Mouse (Mus musculus) limb, embryonic 14.5 days (tissue): ENCODE data around the gene Ugt1a2. TPM values are rescaled to one million over a fixed set of nuclear protein-coding genes. Genes with fewer than 3 reads are reported as not detected.

ENCODE experiments used
- ATAC-seq: fragments of 200-750 bp; cut with Nextera tagmentation; 2 replicates; pipeline ENCODE4 v1.8.0; 2017; ENCODE audit warnings: low read depth, moderate number of reproducible peaks, moderate TSS enrichment; ENCODE audit not compliant: low FRiP score
- DNase-seq: peaks from one replicate; pipeline ENCODE4 v3.0.0-alpha.2; 2015; ENCODE audit warnings: low spot score
- H3K27ac ChIP-seq: fragments of 300-500 bp; sonication (generic); replicated peaks from 2 replicates; pipeline ENCODE4 v1.5.1; 2014; ENCODE audit warnings: low read depth, mild to moderate bottlenecking, low read length, moderate library complexity, mixed read lengths
- H3K27me3 ChIP-seq: fragments of 300-500 bp; sonication (generic); 2 replicates; pipeline ENCODE4 v1.6.1; 2014; ENCODE audit warnings: low read length, mixed read lengths; ENCODE audit not compliant: control insufficient read depth, insufficient read depth
- H3K36me3 ChIP-seq: fragments of 300-500 bp; sonication (generic); 2 replicates; pipeline ENCODE4 v1.6.1; 2014; ENCODE audit warnings: mild to moderate bottlenecking, low read length, moderate library complexity, mixed read lengths; ENCODE audit not compliant: control insufficient read depth, insufficient read depth
- H3K4me1 ChIP-seq: fragments of 300-500 bp; sonication (generic); 2 replicates; pipeline ENCODE4 v1.6.1; 2014; ENCODE audit warnings: antibody characterized with exemption, low read length, mixed read lengths; ENCODE audit not compliant: control insufficient read depth, insufficient read depth
- H3K4me2 ChIP-seq: fragments of 300-500 bp; sonication (generic); replicated peaks from 2 replicates; pipeline ENCODE4 v1.6.1; 2014; ENCODE audit warnings: low read depth, mild to moderate bottlenecking, low read length, moderate library complexity; ENCODE audit not compliant: severe bottlenecking
- H3K4me3 ChIP-seq: fragments of 300-500 bp; sonication (generic); replicated peaks from 2 replicates; pipeline ENCODE4 v1.5.1; 2014; ENCODE audit warnings: low read length
- H3K9ac ChIP-seq: fragments of 300-500 bp; sonication (generic); 2 replicates; pipeline ENCODE4 v1.6.1; 2014; ENCODE audit warnings: mild to moderate bottlenecking, low read depth, low read length, moderate library complexity; ENCODE audit not compliant: severe bottlenecking
- H3K9me3 ChIP-seq: fragments of 300-500 bp; sonication (generic); 2 replicates; pipeline ENCODE4 v1.6.1; 2016; ENCODE audit warnings: low read length; ENCODE audit not compliant: control insufficient read depth
- POLR2A ChIP-seq: fragments of 200-500 bp; IDR thresholded peaks from 2 replicates; pipeline ENCODE4 v1.8.0; 2012; ENCODE audit warnings: inconsistent platforms, mild to moderate bottlenecking, moderate library complexity, borderline replicate concordance; ENCODE audit not compliant: insufficient read depth, insufficient read length; ENCODE audit errors: extremely low read depth
- WGBS: fragments of 180-500 bp; shearing (Covaris S2); extraction: QIAGEN DNeasy Blood & Tissue Kit; methylation state at CpG from one replicate; pipeline ENCODE4 v1.1.7; 2014; 5-methylcytosine and 5-hydroxymethylcytosine counted together
- polyA plus RNA-seq, 2 experiments: library from polyadenylated mRNA; depleted of rRNA in 1 of 2; stranded (reverse) in 1 of 2; unstranded in 1 of 2; fragments of >200 nt; fragmentation: Nextera tagmentation in 1 of 2; extraction: Ambion mirVana in 1 of 2; gene quantifications; 2 replicates each; pipeline versions ENCODE4 v1.2.1 to v1.2.3; 2012 to 2014

Ugt1a2 gene
- polyA plus RNA-seq, 2 experiments: 0.04 TPM; not detected in 1

DNA sequence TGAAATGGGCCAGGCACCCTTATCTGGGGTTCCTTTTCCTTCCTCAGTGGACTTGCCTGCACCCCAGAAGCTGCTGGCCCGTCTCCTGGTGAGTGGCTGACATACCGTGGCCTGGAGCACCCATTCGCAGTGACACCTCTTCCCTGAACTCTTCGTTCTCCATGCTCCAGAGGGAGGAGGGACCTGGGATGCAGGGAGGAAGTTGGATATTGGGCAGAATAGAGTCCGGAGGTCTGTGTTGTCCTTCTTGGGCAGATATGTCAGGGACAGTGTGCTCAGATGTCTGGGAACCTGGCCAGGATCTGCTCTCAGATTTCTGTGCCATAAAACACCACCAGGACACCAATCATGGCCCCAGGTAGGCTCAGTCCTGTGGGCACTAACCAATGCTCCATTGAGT lies 39.7 kb downstream of the Ugt1a2 start:
- Histone ChIP-seq H3K9me3 (peaks cover 93% of the 10 kb centered on the region), H3K36me3 (no peaks in the 10 kb centered on the region), H3K4me2 (no peak overlapping the region), H3K27ac (no peak overlapping the region), H3K9ac (no peak overlapping the region), H3K4me1 (no peaks in the 10 kb centered on the region), H3K4me3 (no peak overlapping the region), H3K27me3 (no peaks in the 10 kb centered on the region)
- 70% methylated on average over 5 of the region's 5 CpGs for WGBS
- DNase-seq (no peak), ATAC-seq (no peak)
- no peak for TF ChIP-seq POLR2A

DNA sequence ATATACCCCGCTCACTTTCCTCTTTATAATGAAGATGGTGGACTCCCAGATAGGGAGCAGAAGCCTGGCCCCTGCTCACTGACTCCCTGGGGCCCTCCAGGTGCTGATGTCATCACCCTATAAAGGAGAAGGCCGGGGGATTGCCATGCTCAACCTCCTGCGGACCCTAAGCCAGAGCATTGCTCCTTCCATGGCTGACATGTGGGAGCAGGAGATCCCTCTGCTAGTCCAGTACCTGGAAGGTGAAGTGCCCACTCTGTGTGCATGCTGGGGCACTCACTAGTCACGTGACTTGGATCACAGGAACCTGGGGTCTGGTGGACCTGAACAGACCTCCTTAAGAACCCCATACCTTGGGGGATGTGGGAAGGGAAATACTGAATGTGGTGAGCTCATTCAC lies 40.2 kb downstream of the Ugt1a2 start:
- H3K4me1 ChIP-seq: no peaks in the 10 kb centered on the region
- no peak overlapping the region for H3K27ac ChIP-seq
- ATAC-seq (no peak), DNase-seq (no peak)
- 75% methylated on average over 4 of the region's 4 CpGs for WGBS
- no peak overlapping the region for H3K9ac ChIP-seq
- H3K4me2 ChIP-seq: no peak overlapping the region
- H3K4me3 ChIP-seq: no peak overlapping the region
- H3K9me3 ChIP-seq: peaks cover 93% of the 10 kb centered on the region
- TF ChIP-seq POLR2A: no peak
- no peaks in the 10 kb centered on the region for H3K36me3 ChIP-seq
- H3K27me3 ChIP-seq: no peaks in the 10 kb centered on the region

DNA sequence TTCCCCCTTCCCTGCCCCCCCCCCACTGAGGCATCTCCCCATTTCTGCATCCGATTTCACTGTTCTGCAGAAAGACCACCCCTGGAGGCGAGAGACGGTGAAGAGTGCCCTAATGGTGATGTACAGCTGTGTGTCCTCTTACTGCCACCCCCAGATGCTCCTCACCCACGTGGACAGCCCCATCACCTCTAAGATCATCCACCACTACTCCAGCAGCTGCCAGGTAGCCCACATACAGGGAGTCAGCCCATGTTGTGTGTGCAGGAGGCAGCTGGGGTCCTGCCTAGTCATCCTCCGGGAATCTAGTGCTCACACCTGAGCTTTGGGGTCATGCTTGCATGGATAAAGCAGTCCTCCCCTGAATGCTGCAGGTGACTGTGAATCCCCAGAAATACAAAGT lies 43.5 kb downstream of the Ugt1a2 start:
- no peak overlapping the region for H3K27ac ChIP-seq
- no peaks in the 10 kb centered on the region for H3K4me1 ChIP-seq
- DNase-seq: no peak
- no peaks in the 10 kb centered on the region for H3K27me3 ChIP-seq
- H3K36me3 ChIP-seq: no peaks in the 10 kb centered on the region
- no peak overlapping the region for H3K9ac ChIP-seq
- WGBS: 60% methylated on average over 5 of the region's 5 CpGs
- H3K4me3 ChIP-seq: no peak overlapping the region
- H3K9me3 ChIP-seq: peaks cover 94% of the 10 kb centered on the region
- no peak overlapping the region for H3K4me2 ChIP-seq
- no peak for TF ChIP-seq POLR2A
- ATAC-seq: no peak

DNA sequence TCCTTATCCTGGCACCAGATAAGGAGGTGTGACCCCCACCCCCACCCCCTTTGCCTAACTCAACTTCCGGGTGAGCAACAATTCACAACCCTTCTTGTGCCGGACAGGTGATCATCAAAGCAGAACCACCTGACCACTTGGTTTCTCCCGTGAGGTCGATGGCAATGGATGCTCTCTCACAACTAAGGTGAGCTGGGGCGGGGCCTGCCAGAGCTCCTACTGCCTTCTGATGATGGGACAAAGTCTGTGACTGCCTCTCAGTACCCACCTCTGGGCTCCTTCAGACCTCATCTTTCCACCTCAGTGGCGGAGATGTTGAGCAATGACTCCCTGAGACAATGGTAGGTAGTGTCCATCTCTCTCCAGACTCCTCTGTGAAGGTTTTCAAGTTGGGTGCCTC lies 45.5 kb downstream of the Ugt1a2 start:
- peaks cover 94% of the 10 kb centered on the region for H3K9me3 ChIP-seq
- no peaks in the 10 kb centered on the region for H3K27me3 ChIP-seq
- H3K4me3 ChIP-seq: no peak overlapping the region
- ATAC-seq (no peak), DNase-seq (no peak)
- WGBS: 75% methylated on average over 6 of the region's 6 CpGs
- TF ChIP-seq POLR2A: no peak
- no peak overlapping the region for H3K9ac ChIP-seq
- no peaks in the 10 kb centered on the region for H3K4me1 ChIP-seq
- no peak overlapping the region for H3K4me2 ChIP-seq
- H3K27ac ChIP-seq: no peak overlapping the region
- no peaks in the 10 kb centered on the region for H3K36me3 ChIP-seq

DNA sequence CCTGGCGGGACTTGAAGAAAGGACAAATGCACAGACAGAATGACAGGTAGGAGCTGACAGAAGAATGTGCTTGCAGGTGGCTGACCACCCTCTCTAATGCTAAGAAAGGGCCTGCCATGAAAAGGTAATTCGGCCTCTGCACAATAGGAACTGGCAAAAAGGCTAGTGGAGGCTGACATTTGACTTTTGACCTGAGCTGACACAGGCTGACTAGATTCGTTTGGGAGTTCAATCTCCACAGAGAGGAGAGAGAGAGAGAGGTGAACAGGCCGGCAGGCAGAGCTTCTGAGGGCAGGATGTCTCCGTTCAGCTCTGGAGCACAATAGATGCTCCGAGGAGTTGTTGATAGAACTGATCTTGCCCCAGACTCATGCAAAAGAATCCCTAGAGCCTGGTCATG lies 46.0 kb downstream of the Ugt1a2 start:
- DNase-seq (no peak), ATAC-seq (no peak)
- Histone ChIP-seq H3K4me1 (no peaks in the 10 kb centered on the region), H3K9ac (no peak overlapping the region), H3K9me3 (peaks cover 92% of the 10 kb centered on the region), H3K4me2 (no peak overlapping the region), H3K27ac (no peak overlapping the region), H3K27me3 (no peaks in the 10 kb centered on the region), H3K36me3 (no peaks in the 10 kb centered on the region), H3K4me3 (no peak overlapping the region)
- 47% methylated on average over 6 of the region's 6 CpGs for WGBS
- TF ChIP-seq POLR2A: no peak

DNA sequence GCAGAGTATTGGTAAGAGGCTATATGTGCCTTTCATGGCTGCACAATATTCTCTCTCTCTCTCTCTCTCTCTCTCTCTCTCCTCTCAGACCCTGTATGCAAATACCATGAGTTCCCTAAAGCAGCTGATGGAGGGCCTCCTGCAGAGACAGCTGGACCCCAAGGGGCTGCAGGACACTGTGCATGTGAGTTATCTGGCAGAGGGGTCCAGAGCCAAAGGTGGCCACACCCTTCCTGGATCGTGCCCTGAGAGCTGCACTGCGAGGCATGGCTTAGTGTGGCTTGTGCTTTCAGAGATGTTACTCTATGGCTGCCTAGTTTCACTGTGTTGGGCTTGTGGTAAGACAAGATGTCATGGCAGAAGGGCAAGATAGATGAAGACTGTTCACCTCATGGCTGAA lies 47.3 kb downstream of the Ugt1a2 start:
- H3K36me3 ChIP-seq: no peaks in the 10 kb centered on the region
- H3K9me3 ChIP-seq: peaks cover 87% of the 10 kb centered on the region
- no peak overlapping the region for H3K27ac ChIP-seq
- TF ChIP-seq POLR2A: no peak
- no peak overlapping the region for H3K4me2 ChIP-seq
- no peaks in the 10 kb centered on the region for H3K27me3 ChIP-seq
- no peak for DNase-seq
- no peak overlapping the region for H3K4me3 ChIP-seq
- no peak for ATAC-seq
- H3K4me1 ChIP-seq: no peaks in the 10 kb centered on the region
- WGBS: 48% methylated on average over 2 of the region's 2 CpGs
- H3K9ac ChIP-seq: no peak overlapping the region
